Comparison of ENCODE assay signal across 30 mouse cellular contexts in genomic region chr4:40204374-40204773, GRCm38 (mm10).
"Had no signal": no experiment of that assay in that cellular context is flagged by ENCODE, and none has a peak within 500 bp of the region (broad histone marks: within the 10 kb centered on the region; RNA-seq: fewer than 3 reads in every experiment).

No protein-coding gene starts in this region.

- H3K9ac ChIP-seq: limb, embryonic 12.5 days; limb, embryonic 13.5 days; limb, embryonic 15.5 days; liver, embryonic 12.5 days; liver, embryonic 13.5 days; liver, embryonic 14.5 days; liver, embryonic 15.5 days; liver, postnatal 0 days; lung, embryonic 14.5 days; lung, embryonic 15.5 days; midbrain, embryonic 12.5 days; midbrain, embryonic 13.5 days; midbrain, embryonic 15.5 days; neural tube, embryonic 12.5 days; neural tube, embryonic 13.5 days had no signal

- DNase-seq: left cerebral cortex, postnatal 4 days; liver; liver, embryonic 13.5 days; liver, postnatal 0 days; lung, embryonic 14.5 days; lung, postnatal 10 days; lung, postnatal 14 days; lung, postnatal 36 days; lung, postnatal 4 days; midbrain, embryonic 14.5 days had no signal

- H3K4me2 ChIP-seq: limb, embryonic 12.5 days; limb, embryonic 13.5 days; limb, embryonic 15.5 days; liver, embryonic 12.5 days; liver, embryonic 13.5 days; liver, embryonic 15.5 days; lung, embryonic 14.5 days; lung, embryonic 15.5 days; midbrain, embryonic 11.5 days; midbrain, embryonic 12.5 days; midbrain, embryonic 13.5 days; midbrain, embryonic 15.5 days; neural tube, embryonic 12.5 days; neural tube, embryonic 13.5 days had no signal

- ATAC-seq: liver, embryonic 12.5 days; liver, postnatal 0 days; midbrain, embryonic 13.5 days; midbrain, embryonic 15.5 days; midbrain, embryonic 16.5 days had no signal

- H3K36me3 ChIP-seq: liver, embryonic 13.5 days; midbrain, embryonic 15.5 days had no signal

- H3K4me1 ChIP-seq: limb, embryonic 10.5 days; limb, embryonic 13.5 days; limb, embryonic 15.5 days; liver, embryonic 12.5 days; liver, embryonic 13.5 days; liver, embryonic 15.5 days; lung, embryonic 15.5 days; midbrain, embryonic 10.5 days; midbrain, embryonic 12.5 days; midbrain, embryonic 13.5 days; midbrain, embryonic 15.5 days; neural tube, embryonic 12.5 days; neural tube, embryonic 13.5 days had no signal

- H3K27me3 ChIP-seq: limb, embryonic 12.5 days; limb, embryonic 13.5 days; limb, embryonic 15.5 days; liver, embryonic 12.5 days; liver, embryonic 13.5 days; liver, embryonic 15.5 days; lung, embryonic 15.5 days; megakaryocyte, embryonic 14.5 days; midbrain, embryonic 12.5 days; midbrain, embryonic 13.5 days; midbrain, embryonic 15.5 days; neural tube, embryonic 12.5 days; neural tube, embryonic 13.5 days had no signal

- H3K27ac ChIP-seq: left cerebral cortex, adult 2 months; limb, embryonic 10.5 days; limb, embryonic 12.5 days; limb, embryonic 13.5 days; limb, embryonic 15.5 days; liver, embryonic 12.5 days; liver, embryonic 13.5 days; liver, embryonic 14.5 days; liver, embryonic 15.5 days; lung, embryonic 15.5 days; macrophage; midbrain, embryonic 10.5 days; midbrain, embryonic 12.5 days; midbrain, embryonic 13.5 days; midbrain, embryonic 15.5 days; neural tube, embryonic 12.5 days; neural tube, embryonic 13.5 days had no signal

- H3K9me3 ChIP-seq: limb, embryonic 10.5 days; limb, embryonic 12.5 days; limb, embryonic 13.5 days; limb, embryonic 15.5 days; liver, embryonic 12.5 days; liver, embryonic 13.5 days; liver, embryonic 15.5 days; lung, embryonic 15.5 days; megakaryocyte, embryonic 14.5 days; midbrain, embryonic 10.5 days; midbrain, embryonic 12.5 days; midbrain, embryonic 13.5 days; midbrain, embryonic 15.5 days; neural tube, embryonic 12.5 days; neural tube, embryonic 13.5 days had no signal

- H3K4me3 ChIP-seq: left cerebral cortex, adult 2 months; limb, embryonic 10.5 days; limb, embryonic 12.5 days; limb, embryonic 13.5 days; limb, embryonic 15.5 days; liver, embryonic 12.5 days; liver, embryonic 13.5 days; liver, embryonic 15.5 days; lung, embryonic 15.5 days; megakaryocyte, embryonic 14.5 days; midbrain, embryonic 10.5 days; midbrain, embryonic 12.5 days; midbrain, embryonic 13.5 days; midbrain, embryonic 15.5 days; myocyte; neural tube, embryonic 12.5 days; neural tube, embryonic 13.5 days had no signal
